Mouse (Mus musculus) forebrain, embryonic 16.5 days (tissue): ENCODE measurements around the gene Rab30. TPM values are rescaled to one million over a fixed set of nuclear protein-coding genes. Genes with fewer than 3 reads are reported as not detected.

Source experiments
- ATAC-seq: fragments of 200-750 bp; cut with Nextera tagmentation; 2 replicates; pipeline ENCODE4 v1.8.0; 2017; ENCODE audit warnings: mild to moderate bottlenecking, moderate library complexity
- H3K27ac ChIP-seq: fragments of 300-500 bp; sonication (generic); 2 replicates; pipeline ENCODE4 v1.5.1; 2014; ENCODE audit warnings: low read length, control low read depth
- H3K27me3 ChIP-seq: fragments of 300-500 bp; sonication (generic); replicated peaks from 2 replicates; pipeline ENCODE4 v1.6.1; 2014; ENCODE audit warnings: low read length; ENCODE audit not compliant: control insufficient read depth, insufficient read depth
- H3K36me3 ChIP-seq: fragments of 300-500 bp; sonication (generic); 2 replicates; pipeline ENCODE4 v1.6.1; 2014; ENCODE audit not compliant: control insufficient read depth, insufficient read depth
- H3K4me1 ChIP-seq: fragments of 300-500 bp; sonication (generic); replicated peaks from 2 replicates; pipeline ENCODE4 v1.6.1; 2014; ENCODE audit warnings: low read length; ENCODE audit not compliant: control insufficient read depth, insufficient read depth
- H3K4me2 ChIP-seq: fragments of 300-500 bp; sonication (generic); 2 replicates; pipeline ENCODE4 v1.6.1; 2014; ENCODE audit warnings: mild to moderate bottlenecking, low read length, control low read depth
- H3K4me3 ChIP-seq: fragments of 300-500 bp; sonication (generic); replicated peaks from 2 replicates; pipeline ENCODE4 v1.5.1; 2014; ENCODE audit warnings: mild to moderate bottlenecking, low read length, control low read depth
- H3K9ac ChIP-seq: fragments of 300-500 bp; sonication (generic); replicated peaks from 2 replicates; pipeline ENCODE4 v1.6.1; 2014; ENCODE audit warnings: low read depth, low read length, control low read depth
- H3K9me3 ChIP-seq: fragments of 300-500 bp; sonication (generic); 2 replicates; pipeline ENCODE4 v1.6.1; 2016; ENCODE audit warnings: low read length; ENCODE audit not compliant: control insufficient read depth
- WGBS: fragments of 180-500 bp; shearing (Covaris S2); extraction: QIAGEN DNeasy Blood & Tissue Kit; methylation state at CpG from one replicate; pipeline ENCODE4 v1.1.7; 2014; 5-methylcytosine and 5-hydroxymethylcytosine counted together
- polyA plus RNA-seq: library from polyadenylated mRNA; unstranded; fragments of >200 nt; fragmentation: Nextera tagmentation; extraction: Ambion mirVana; gene quantifications from 2 replicates; pipeline ENCODE4 v1.2.1, GENCODE M21; 2015

Gene Rab30
- polyA plus RNA-seq, result 20.1 and 23.8 TPM in 2 replicates

DNA sequence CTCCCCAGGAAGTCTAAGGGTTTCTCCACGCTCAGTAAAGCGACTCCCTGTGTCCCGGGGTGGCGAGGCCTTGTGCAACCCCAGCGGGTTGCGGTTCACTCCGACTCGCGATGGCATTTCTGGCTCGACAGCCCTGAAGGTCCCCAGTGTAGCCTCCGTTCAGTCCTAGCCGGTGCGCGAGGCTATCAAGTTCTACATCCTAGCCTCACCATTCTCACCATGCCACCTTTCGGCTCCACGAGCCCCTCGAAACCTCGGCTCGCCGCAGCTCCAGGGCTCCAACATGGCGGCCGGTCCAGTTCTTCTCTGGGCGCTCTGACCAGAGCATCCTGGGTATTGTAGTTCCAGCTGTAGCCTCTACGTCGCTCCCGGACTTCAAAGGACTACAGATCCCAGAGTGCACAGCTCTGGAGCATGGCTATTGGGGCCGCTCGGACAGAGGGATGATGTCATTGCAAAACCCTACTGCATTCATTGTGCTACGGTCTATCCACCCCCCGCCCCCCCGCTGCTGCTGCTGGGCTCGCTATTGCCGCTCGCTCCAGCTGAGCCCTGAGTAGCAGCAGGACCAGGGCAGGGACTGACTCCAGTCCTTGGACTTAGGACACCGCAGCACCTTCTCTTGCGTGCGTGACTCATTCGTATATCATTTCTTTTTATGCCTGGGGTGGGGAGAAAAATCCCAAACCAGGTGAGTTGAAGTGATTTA is at the start of gene Rab30:
Gene Rab30 (plus strand): TSS at position 452 of the 709 bp plus-strand sequence.
- no peaks in the 10 kb centered on the region for H3K27me3 ChIP-seq
- ATAC-seq, result peak; percentile 100
- H3K27ac ChIP-seq, result peak within 1 kb of the TSS; percentile 95
- peaks cover 29% of the 10 kb centered on the region for H3K4me1 ChIP-seq
- H3K9me3 ChIP-seq, result no peaks in the 10 kb centered on the region
- WGBS, result under 1% methylated on average over 38 of the region's 38 CpGs
- peak within 1 kb of the TSS; percentile 95 for H3K4me3 ChIP-seq
- H3K9ac ChIP-seq, result peak within 1 kb of the TSS; percentile 99
- H3K36me3 ChIP-seq, result no peaks in the 10 kb centered on the region
- H3K4me2 ChIP-seq, result peak within 1 kb of the TSS; percentile 95

DNA sequence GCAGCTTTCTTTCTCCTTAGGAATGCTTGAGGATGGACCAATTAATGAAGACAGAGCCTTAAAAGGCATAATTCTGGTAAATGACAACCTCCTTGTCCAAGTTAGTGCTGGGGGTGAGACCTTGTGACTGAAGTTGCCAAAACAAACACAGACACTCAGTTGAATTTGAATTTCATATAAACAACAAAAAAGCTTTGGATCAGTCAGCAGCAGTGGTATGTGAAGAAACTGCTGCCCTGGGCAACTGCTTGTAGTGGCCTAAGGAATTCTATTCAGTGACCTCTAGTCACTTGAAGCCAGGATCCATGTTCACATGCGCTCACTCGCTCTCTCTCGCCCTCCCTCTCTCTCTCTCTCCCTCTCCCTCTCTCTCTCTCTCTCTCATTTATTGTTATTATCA is 45.0 kb upstream of the Rab30 start:
- no peak for ATAC-seq
- Histone ChIP-seq H3K27me3 (no peaks in the 10 kb centered on the region), H3K9ac (no peak overlapping the region), H3K27ac (no peak overlapping the region), H3K4me2 (no peak overlapping the region), H3K4me1 (no peaks in the 10 kb centered on the region), H3K9me3 (no peaks in the 10 kb centered on the region), H3K4me3 (no peak overlapping the region), H3K36me3 (no peaks in the 10 kb centered on the region)
- WGBS, result 77% methylated on average over 3 of the region's 3 CpGs

- H3K4me1 ChIP-seq, result no peaks in the 10 kb centered on the region
- H3K9me3 ChIP-seq, result no peaks in the 10 kb centered on the region
- no peak overlapping the region for H3K9ac ChIP-seq
- no peak for ATAC-seq
- H3K36me3 ChIP-seq, result no peaks in the 10 kb centered on the region
- H3K27ac ChIP-seq, result no peak overlapping the region
- 79% methylated on average over 5 of the region's 5 CpGs for WGBS
- H3K4me2 ChIP-seq, result no peak overlapping the region
- no peaks in the 10 kb centered on the region for H3K27me3 ChIP-seq
- H3K4me3 ChIP-seq, result no peak overlapping the region
Observed at GRCm38 (mm10) chr7:92698770-92699169, 42.6 kb upstream of the Rab30 start.

DNA sequence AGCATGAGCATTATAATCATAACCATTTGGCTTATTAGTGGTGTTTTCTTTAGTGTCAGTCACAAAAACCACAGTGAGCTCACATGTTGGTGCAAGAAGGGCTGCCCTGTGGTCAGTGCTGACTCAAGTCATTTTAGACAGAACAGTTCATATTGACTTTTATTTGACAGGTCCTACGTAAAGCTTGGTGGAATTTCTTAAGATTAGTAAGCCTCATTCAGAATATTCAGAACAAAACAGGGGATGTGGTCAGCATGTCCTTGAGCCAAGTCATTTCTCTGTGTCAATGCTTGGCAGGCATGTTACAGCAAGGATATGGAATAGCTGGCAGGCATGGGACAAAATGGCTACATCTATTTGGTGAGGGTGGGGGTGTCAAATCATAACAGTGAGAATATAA is 37.7 kb upstream of the Rab30 start:
- WGBS, result 77% methylated on average over 1 of the region's 1 CpGs
- no peaks in the 10 kb centered on the region for H3K36me3 ChIP-seq
- ATAC-seq, result no peak
- no peaks in the 10 kb centered on the region for H3K9me3 ChIP-seq
- no peak overlapping the region for H3K4me2 ChIP-seq
- no peaks in the 10 kb centered on the region for H3K4me1 ChIP-seq
- H3K4me3 ChIP-seq, result no peak overlapping the region
- H3K27ac ChIP-seq, result no peak overlapping the region
- H3K9ac ChIP-seq, result no peak overlapping the region
- no peaks in the 10 kb centered on the region for H3K27me3 ChIP-seq

GRCm38 (mm10) chr7:92705534-92705933 is 35.9 kb upstream of the Rab30 start:
- Histone ChIP-seq H3K9me3 (no peaks in the 10 kb centered on the region), H3K4me2 (no peak overlapping the region), H3K4me1 (no peaks in the 10 kb centered on the region), H3K27me3 (no peaks in the 10 kb centered on the region), H3K4me3 (no peak overlapping the region), H3K9ac (no peak overlapping the region), H3K27ac (no peak overlapping the region), H3K36me3 (no peaks in the 10 kb centered on the region)
- no peak for ATAC-seq
- WGBS, result 63% methylated on average over 2 of the region's 2 CpGs

- Histone ChIP-seq H3K4me2 (no peak overlapping the region), H3K9me3 (no peaks in the 10 kb centered on the region), H3K4me1 (no peaks in the 10 kb centered on the region), H3K4me3 (no peak overlapping the region), H3K27ac (no peak overlapping the region), H3K27me3 (no peaks in the 10 kb centered on the region), H3K9ac (no peak overlapping the region), H3K36me3 (no peaks in the 10 kb centered on the region)
- 67% methylated on average over 12 of the region's 12 CpGs for WGBS
- no peak for ATAC-seq
Observed at GRCm38 (mm10) chr7:92706711-92707110, 34.7 kb upstream of the Rab30 start.

DNA sequence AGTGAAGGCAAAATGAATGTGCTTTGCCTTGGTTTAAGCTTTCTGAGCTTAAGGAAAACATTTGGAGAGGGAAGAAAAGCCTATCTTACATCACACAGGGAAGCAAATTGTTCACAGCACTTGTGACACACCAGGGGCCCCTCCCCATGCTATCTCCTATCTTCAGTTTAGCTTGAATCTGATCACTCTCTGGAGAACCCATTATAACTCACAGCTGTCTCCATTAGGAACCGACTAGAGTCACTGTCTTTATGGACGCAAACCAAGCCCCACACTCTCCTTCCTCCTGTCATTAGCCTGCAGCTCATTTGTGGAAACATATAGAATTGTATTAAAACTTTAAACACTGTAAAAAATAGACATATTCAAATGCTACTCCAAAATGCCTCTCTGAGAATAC is 31.8 kb upstream of the Rab30 start:
- 66% methylated on average over 2 of the region's 2 CpGs for WGBS
- H3K4me2 ChIP-seq, result no peak overlapping the region
- no peaks in the 10 kb centered on the region for H3K27me3 ChIP-seq
- no peak overlapping the region for H3K27ac ChIP-seq
- H3K9ac ChIP-seq, result no peak overlapping the region
- H3K4me3 ChIP-seq, result no peak overlapping the region
- no peak for ATAC-seq
- H3K9me3 ChIP-seq, result no peaks in the 10 kb centered on the region
- no peaks in the 10 kb centered on the region for H3K4me1 ChIP-seq
- H3K36me3 ChIP-seq, result no peaks in the 10 kb centered on the region

GRCm38 (mm10) chr7:92711593-92711992 is 29.8 kb upstream of the Rab30 start:
- H3K36me3 ChIP-seq, result no peaks in the 10 kb centered on the region
- WGBS, result 91% methylated on average over 3 of the region's 3 CpGs
- no peak overlapping the region for H3K9ac ChIP-seq
- no peaks in the 10 kb centered on the region for H3K4me1 ChIP-seq
- no peak overlapping the region for H3K27ac ChIP-seq
- ATAC-seq, result no peak
- H3K4me2 ChIP-seq, result no peak overlapping the region
- no peaks in the 10 kb centered on the region for H3K27me3 ChIP-seq
- no peaks in the 10 kb centered on the region for H3K9me3 ChIP-seq
- H3K4me3 ChIP-seq, result no peak overlapping the region

DNA sequence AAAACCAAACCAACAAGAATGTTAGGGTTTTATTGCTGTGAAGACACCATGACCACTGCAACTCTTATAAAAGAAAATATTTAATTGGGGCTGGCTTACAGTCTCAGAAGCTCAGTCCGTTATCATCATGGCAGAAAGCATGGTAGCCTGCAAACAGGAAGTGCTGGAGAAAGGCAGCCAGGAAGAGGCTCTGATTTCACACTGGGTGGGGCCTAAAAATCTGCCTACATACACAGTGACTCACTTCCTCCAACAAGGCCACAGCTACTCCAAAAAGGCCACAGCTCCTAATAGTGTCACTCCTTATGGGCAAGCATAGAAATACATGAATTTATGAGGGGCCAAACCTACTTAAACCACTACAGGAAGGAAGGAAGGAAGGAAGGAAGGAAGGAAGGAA is 26.3 kb upstream of the Rab30 start:
- H3K36me3 ChIP-seq, result no peaks in the 10 kb centered on the region
- 85% methylated on average over 1 of the region's 1 CpGs for WGBS
- no peak overlapping the region for H3K9ac ChIP-seq
- H3K4me1 ChIP-seq, result no peaks in the 10 kb centered on the region
- no peak overlapping the region for H3K27ac ChIP-seq
- no peaks in the 10 kb centered on the region for H3K9me3 ChIP-seq
- no peak overlapping the region for H3K4me2 ChIP-seq
- H3K27me3 ChIP-seq, result no peaks in the 10 kb centered on the region
- no peak for ATAC-seq
- no peak overlapping the region for H3K4me3 ChIP-seq
